Mouse (Mus musculus) testis, adult 2 months (tissue): ENCODE results near the gene Ppfibp1.

Experiments
- CTCF ChIP-seq: fragments of 200-500 bp; IDR thresholded peaks from 2 replicates; pipeline ENCODE4 v1.5.1; 2012; ENCODE audit warnings: low read depth, mild to moderate bottlenecking, inconsistent platforms, low read length, moderate library complexity; ENCODE audit not compliant: control insufficient read depth, insufficient read depth, insufficient replicate concordance
- POLR2A ChIP-seq: fragments of 200-500 bp; IDR thresholded peaks from 2 replicates; pipeline ENCODE4 v1.6.1; 2012; ENCODE audit warnings: low read depth, mild to moderate bottlenecking, inconsistent platforms, low read length, moderate library complexity; ENCODE audit not compliant: control insufficient read depth

GRCm38 (mm10) chr6:146947186-146947585 lies 58.9 kb downstream of the Ppfibp1 start:
- no peak for TF ChIP-seq POLR2A
- no peak for TF ChIP-seq CTCF
